Mouse (Mus musculus) B cell, adult 2 months (primary cell): ENCODE measurements around the gene Chrd.

ENCODE experiments used
- DNase-seq, 2 experiments: peaks; one replicate each; pipeline ENCODE4 v3.0.0; 2022

The Chrd gene

GRCm38 (mm10) chr16:20736168-20736567 is 3.2 kb downstream of the Chrd start:
- DNase-seq: no peak

GRCm38 (mm10) chr16:20736823-20737222 is 3.9 kb downstream of the Chrd start:
- DNase-seq: no peak

GRCm38 (mm10) chr16:20739845-20740244 is 6.9 kb downstream of the Chrd start:
- DNase-seq: no peak

- DNase-seq: no peak
These were observed 13.7 kb downstream of the Chrd start for GRCm38 (mm10) chr16:20746641-20747040.

GRCm38 (mm10) chr16:20750518-20750917 is 17.6 kb downstream of the Chrd start:
- no peak for DNase-seq

GRCm38 (mm10) chr16:20756052-20756451 is 23.1 kb downstream of the Chrd start:
- no peak for DNase-seq

- no peak for DNase-seq
These were observed 24.5 kb downstream of the Chrd start for GRCm38 (mm10) chr16:20757385-20757784.

GRCm38 (mm10) chr16:20761681-20762080 is 28.8 kb downstream of the Chrd start:
- DNase-seq: peak; percentile 58 to 63

GRCm38 (mm10) chr16:20765244-20765643 is 32.3 kb downstream of the Chrd start:
- peak; percentile 73 to 74 for DNase-seq

GRCm38 (mm10) chr16:20775021-20775420 is 42.1 kb downstream of the Chrd start:
- DNase-seq: no peak

- no peak for DNase-seq
These were observed 46.9 kb downstream of the Chrd start for GRCm38 (mm10) chr16:20779846-20780245.

GRCm38 (mm10) chr16:20781101-20781630 is 48.2 kb downstream of the Chrd start:
- no peak for DNase-seq

GRCm38 (mm10) chr16:20783891-20784290 is 51.0 kb downstream of the Chrd start:
- no peak for DNase-seq

GRCm38 (mm10) chr16:20784754-20785153 is 51.8 kb downstream of the Chrd start:
- no peak for DNase-seq

- no peak for DNase-seq
These were observed 53.6 kb downstream of the Chrd start for GRCm38 (mm10) chr16:20786556-20786955.

- no peak for DNase-seq
These were observed 58.9 kb downstream of the Chrd start for GRCm38 (mm10) chr16:20791803-20792202.
